Mouse (Mus musculus) granulocyte monocyte progenitor cell, adult 5-6 weeks (primary cell): ENCODE data around the gene Ace2. TPM values are rescaled to one million over a fixed set of nuclear protein-coding genes. Genes with fewer than 3 reads are reported as not detected.

Source experiments
- ATAC-seq: replicated peaks from 2 replicates; pipeline ENCODE4 v1.8.0; 2016; ENCODE audit warnings: mild to moderate bottlenecking, moderate TSS enrichment, inconsistent platforms; ENCODE audit not compliant: poor library complexity, severe bottlenecking
- total RNA-seq, 2 experiments: library from RNA; stranded (forward) in 1 of 2; stranded (reverse) in 1 of 2; fragments of 200-712, 200-1000 nt in 1 of 2; fragments of >200 nt in 1 of 2; fragmentation: Nextera tagmentation in 1 of 2; gene quantifications; 2 replicates each; pipeline ENCODE4 v1.2.3; 2014 to 2017

The Ace2 gene
- total RNA-seq (2014; fragmentation: Nextera tagmentation): not detected in 2 replicates
- total RNA-seq (2017): not detected in 2 replicates

DNA sequence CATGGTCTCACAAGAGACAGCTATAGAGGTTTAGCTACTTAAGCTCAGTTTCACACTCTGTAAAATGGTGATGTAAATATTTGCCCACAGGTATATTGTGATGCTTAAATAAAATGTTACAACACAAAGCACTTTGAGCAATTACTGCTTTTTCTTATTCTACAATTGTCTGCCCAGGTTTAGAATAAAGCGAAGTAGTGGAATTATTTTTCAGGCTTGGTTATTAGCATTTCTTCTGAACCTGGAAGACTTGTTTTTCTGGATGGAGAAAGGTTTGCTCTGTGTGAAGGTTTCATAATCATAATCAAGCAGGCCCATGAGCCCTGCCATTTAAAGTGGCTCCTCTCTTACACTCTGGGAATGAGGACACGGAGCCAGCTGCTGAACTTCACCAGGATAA is at the start of gene Ace2:
Ace2 (plus strand) TSS at position 301 of the 400 bp plus-strand sequence.
- no peak for ATAC-seq

DNA sequence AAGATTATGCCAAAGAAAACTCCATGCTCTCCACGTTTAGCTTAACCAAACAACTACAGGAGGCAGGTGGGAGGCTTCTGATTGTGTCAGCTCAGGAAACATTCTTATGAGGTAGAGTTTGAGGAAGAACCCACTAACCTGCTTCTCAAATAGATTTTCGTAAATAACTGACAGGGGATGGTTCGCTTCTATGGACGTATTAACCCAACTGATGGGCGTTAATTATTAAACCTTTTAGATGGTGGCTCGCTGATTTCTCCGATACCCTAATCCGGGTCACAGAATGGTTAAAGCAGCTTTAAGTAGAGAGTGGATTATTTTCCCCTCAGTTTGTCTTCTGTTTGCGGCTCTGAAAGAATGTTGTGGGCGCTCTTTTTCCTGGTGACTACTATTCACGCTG is 49.2 kb upstream of the Ace2 start:
- no peak for ATAC-seq

DNA sequence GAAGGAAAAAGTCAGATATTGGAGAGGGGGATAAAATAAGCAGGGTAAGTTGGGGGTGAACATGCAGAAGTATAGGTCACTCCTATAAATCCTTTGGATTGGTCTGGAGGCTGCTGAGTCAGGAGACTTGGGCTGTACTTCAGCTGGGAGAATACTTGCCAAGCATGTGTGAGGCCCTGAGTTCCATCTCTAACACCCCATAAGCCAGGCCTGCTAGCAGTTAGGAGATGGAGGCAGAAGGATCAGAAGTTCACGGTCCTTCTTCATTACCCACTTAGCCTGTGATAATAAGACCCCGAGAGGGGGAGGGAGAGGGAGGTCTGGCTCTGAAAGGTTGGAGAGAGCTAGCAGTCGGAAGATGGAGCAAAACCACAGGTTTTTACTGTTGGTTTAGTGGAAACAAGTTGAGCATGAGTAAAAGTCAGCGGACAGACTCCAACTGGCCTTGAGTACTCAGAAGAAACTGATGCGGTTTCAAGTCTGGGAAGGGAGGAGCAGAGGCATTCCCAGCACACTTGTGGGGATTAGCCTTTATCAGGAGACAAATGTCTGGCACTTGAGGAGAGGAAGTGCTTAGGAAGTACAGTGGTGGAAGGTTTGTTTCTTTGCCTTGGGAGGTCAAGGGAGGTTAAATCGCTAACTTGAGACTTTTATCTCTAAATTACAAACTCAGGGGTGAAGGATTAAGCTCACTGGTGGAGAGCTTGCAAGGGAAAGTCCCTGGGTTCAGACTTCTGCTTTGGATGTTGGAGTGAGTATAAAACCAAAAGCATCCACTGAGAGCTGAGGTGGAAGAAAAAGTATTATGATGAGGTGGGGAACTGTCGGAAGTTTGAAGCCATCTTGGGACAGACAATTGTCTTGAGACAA is 46.6 kb upstream of the Ace2 start:
- ATAC-seq: no peak

DNA sequence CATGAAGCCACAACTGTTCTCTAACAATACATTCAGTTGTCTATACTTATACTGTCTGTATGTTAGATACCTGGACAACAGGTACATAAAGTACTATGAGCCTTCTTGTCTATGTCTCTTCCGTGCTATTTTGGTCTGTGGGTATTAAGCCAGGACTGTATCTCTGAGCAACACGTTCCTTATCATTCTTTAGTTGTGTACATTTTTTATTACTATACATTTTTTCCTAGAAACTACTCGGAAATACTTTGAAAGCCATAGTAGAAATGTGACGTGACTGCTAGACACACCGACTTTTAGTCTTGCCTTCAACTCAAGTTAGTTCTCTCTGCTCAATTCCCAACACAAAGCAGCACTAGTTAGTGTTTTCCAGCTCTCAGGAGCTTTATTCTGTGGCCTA is 45.7 kb upstream of the Ace2 start:
- no peak for ATAC-seq

DNA sequence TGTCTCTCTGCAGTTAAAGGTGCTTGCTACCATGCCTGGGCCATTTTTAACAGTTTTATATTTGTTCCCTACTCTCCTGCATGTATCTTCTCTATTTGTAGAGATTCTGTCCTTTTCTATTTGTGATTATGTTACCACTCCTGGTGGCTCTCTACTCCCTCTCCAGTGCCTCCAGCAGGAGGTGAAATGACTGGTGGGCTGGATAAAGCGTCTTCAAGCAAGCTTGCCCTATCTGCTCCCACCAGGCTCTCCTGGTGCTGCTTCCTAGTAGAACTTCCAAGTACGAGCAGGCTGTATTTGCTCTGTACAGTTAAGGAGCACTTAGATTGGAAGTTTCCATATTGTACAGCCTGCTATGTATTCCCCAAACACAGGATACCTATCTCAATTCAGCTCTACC is 43.3 kb upstream of the Ace2 start:
- ATAC-seq: no peak

DNA sequence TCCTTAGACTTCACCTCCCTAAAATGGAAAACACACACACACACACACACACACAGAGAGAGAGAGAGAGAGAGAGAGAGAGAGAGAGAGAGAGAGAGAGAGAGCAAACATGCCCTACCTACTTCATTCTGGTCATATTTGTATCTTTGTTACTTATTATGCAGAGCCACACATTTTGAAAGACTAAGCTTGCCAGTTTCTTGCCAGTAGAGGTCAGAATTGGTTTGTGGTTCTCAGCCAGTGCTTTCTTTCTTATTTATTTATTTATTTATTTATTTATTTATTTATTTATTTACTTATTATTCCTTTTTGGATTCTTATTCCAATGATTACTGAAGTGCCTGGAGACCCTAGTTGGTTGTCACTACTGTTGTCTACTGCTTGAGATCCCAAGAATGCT is 37.6 kb upstream of the Ace2 start:
- no peak for ATAC-seq

DNA sequence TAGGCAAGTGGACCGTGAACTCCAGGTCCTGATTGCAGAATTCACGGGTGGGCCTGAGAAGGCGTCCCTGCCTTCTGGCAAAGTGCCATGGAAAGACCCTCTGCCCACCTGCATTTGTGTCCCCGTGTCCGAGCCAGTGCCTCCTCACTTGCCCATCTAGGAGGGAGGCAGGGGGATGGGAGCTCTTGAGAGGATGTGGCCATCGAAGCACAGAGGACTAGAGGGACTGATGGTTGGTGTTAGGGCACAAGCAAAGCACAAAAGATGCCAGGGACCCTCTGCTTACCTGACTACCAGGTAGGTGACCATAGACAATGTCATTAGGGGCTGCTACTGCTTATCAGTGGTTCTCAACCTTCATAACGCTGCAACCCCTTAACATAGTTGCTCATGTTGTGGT is 36.9 kb upstream of the Ace2 start:
- no peak for ATAC-seq

DNA sequence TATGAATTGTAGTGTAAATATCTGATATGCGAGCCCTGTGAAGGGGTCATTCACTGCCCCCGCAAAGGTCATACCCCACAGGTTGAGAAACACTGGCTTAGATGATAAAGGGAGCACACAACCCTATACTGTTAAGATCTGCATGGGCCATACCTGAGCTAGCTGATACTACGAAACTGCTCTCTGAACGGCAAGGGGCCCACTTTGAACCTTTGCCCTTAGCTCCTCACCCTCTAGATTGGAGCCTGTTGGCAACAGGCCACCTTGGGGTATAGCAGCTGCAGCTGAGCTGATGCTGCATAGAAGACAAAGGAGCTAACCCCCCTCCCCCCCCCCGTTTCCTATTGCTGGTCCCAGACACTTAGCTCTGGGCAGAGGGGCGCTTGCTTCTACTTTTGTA is 36.5 kb upstream of the Ace2 start:
- no peak for ATAC-seq

DNA sequence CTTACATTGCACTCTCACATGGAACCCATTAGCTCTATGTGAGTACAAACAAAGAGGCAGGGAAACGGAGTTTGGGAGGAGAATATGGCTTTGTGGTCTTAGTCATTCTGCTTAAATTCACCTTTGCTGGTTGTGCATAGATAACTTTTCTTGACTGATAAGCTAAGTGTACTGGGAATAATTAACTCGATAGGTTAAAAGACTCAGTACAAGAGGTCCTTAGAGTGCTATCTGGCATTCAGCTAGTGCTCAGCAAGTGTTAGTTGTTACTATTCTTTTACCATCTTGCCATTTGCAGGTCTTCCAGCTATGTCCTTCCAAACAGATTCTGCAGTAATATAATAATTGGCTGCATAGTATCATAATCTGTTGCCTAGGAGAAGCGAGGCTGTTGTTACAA is 28.0 kb upstream of the Ace2 start:
- no peak for ATAC-seq

DNA sequence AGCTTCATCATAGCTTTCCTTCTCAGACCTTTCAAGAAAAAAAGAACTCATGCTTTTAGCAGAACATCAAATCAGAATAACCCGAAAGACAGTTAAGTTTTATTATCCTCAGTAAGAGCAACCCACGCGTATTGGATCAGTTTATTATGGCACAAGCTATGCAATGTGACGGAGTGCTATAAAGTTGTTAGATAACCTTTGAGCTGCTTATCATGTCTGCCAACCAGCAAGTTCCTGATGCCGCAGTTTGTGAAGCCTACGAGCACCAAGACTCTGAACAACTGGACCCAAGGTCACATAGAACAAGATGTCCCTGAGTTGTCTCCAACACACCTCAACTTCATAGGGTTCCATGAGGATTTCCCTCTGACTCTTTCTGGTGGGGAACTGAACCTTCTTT is 25.4 kb upstream of the Ace2 start:
- no peak for ATAC-seq

DNA sequence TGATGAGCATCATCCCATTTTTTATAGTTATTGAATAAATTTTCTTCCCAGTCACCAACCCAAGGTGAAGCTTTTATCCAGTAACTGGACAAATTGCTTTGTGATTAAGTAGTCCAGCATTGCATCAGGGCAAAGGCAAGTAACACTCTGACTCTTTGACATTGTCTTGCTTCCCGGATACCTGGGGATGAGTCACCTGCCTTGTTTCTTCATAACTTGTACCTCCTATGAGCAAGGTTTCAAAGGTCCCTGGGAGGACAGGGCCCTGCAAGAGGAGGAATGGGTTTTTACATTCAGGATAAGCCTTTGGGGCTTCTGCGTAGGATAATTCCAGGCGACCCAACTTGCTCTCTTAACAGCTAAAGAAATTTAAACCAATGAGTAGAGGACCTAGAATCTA is 15.2 kb upstream of the Ace2 start:
- ATAC-seq: no peak

DNA sequence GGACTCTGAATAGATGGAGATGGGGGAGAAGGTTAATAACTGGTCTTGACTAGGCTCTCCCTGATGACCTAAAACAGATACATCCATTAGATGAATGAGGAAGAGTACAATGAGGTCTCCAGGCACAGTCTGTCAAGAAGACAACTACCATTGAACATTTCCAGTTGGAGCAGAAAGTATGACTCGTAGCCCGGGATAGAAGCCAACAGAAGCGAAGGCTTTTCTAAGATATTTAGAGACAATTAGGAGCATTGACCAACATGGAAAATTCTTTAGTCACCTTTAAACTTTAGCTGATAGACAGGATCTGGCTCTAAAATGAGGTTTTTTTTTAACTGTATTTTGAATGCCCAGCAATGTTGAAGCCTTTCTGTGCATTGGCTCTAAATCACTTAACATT is 5.6 kb upstream of the Ace2 start:
- no peak for ATAC-seq

DNA sequence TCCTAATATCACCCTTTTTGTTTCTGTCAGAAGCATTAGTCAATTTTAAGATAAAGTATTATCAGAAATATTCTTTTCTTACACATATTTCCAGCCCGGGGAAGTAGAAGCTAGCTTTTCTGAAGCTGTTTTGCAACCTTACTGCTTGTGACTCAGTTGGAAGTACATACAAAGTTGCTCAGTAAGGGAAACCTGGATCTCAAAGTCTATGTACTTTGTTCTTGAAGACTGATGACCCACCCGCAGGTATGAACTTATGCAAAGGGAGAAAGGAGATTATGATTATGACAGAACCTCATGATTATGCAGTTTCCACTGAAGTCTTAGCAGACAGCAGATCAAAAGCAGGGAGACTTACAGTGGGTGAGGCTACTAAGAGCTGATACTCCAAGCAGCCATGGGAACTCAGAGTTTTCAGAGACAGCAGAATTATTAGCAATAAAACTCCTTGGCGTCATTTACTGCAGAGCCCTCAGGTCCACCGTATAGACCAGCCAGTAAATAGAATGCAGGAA is 3.8 kb upstream of the Ace2 start:
- no peak for ATAC-seq

DNA sequence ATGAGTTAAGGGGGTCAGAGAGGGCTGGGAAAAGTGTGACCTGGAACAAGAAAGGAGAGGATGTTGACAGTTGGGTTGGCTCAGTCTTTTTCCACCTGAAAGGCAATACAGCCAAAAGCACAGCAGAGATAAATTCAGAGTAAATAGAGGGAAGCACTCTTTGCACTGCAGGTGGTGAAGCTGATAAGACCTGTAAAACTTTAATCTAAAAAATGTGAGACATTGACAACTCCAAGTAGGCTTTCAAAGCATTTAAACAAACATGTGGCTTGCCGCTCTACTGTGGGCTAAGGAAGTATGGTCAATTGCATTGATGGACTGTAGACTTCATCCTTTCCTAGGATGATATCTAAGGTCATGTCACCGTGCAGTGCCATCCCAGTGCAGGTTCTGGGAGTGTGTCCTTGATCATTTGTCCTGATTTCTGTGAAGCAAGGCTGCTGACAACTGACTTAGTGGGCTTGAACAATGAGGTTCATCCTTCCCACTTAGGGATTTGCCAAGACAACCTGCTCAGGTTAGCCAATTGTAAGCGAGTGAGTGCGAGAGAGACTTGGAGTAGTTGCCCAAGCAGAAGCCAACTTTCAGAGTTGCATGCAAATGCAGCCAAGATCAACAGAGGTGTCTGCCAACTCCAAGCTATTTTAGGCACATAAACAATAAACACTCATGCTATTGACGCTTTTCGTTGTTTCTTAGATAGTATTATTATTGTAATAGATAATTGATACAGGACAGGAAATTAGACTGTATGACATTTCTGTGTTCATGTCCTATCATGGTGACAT is 6.5 kb downstream of the Ace2 start:
- ATAC-seq: no peak

DNA sequence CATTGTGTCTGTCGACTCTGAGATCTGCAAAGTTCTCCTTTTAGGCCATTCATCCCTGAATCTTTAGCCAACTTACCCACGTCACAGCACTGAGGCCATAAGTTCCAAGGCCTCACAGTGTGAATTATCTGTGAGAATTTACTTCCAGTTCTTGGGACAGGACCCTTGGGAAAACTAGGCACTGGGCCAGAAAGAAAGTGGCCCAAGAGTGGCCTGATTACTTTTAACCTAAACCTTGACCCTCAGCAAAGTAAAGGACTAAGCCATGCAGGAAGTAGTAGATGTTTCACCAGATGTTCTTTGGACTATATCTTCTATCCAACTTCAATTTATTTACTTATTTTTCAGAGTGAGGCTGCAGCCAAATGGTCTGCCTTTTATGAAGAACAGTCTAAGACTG is 13.6 kb downstream of the Ace2 start:
- no peak for ATAC-seq

DNA sequence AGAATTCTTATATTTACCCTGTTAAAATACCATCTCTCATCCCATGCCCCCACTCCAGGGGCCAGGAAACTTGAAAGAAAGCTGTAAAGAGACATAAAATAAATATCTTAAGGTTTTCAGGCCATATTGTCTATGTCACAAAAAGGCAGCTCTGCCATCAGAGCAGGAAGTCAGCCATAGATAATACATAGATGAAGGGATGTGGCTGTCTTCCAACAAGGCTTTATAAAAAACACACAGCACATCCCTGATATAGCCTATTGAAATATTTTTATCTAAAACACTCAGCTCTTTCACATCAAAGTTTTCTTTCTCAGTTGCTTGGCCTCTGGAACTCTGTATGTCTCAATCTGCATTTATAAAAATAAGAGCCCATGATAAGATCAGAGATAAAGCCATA is 14.5 kb downstream of the Ace2 start:
- ATAC-seq: no peak

DNA sequence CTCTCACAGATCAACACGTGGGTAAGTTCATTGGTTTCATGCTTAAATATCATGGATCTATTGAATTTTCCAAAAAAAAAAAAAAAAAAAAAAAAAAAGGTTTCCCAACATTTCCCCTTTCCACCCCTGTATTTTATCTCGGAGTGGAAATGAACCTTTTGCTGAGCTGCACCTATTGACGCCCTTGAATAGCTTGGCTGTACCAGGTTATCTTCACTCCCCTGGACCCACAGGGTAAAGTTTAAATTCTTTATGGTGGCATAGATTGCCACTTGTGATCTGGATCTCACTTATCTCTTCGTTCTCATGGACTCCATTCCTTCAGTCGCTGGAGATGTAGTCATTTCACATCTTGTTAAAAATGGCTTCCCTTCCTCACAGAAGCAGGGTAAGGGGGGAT is 15.5 kb downstream of the Ace2 start:
- no peak for ATAC-seq

DNA sequence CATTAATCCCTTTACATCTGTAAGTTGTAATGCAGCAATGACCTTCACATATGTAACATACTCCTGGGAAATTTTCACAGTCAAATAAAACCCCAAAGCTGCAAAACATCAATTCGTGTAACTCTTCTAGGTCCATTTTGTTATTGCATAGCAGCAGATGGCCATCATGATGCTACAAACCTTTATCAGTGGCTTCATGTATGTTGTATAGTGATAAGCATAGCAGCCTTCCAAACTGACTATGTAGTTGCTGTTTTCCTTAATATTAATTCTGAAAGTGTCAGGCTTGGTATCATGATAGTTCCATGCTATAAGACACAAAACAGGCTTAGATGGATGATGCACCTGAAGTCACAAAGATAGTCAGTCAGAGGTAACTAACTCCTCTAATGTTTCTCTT is 25.5 kb downstream of the Ace2 start:
- ATAC-seq: no peak

DNA sequence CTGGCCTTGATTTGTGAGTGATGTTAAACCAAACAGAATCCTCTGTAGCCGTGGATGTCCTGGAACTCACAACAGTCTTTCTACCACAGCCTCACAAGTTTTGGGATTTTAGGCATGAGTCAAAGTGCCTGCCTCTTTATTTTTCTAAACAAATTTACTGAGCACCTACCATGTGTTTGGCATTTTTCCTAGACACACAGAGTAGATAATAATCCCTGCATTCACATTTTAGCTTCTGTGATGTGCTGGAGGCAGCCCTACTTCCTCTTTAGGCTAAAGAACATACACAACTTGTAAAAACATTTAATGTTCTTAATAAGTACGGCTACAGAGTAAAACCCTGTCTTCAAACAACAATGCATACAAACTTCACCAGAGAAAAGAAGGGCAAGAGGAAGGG is 31.9 kb downstream of the Ace2 start:
- ATAC-seq: no peak

DNA sequence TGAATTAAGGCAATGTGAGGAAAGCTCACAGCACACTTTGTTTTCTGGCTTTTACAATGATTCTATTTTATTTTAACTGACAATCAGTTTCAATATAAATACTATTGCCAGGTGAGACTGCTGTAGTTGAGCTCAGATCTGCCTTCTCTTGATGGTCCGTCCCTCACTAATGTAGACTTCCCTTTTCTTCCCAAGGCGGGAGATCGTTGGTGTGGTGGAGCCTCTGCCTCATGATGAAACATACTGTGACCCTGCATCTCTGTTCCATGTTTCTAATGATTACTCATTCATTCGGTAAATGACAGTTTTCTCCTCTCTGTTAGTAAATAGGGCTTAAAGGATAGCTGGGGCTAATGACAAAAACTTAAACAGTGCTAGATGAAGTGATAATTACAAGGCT is 34.7 kb downstream of the Ace2 start:
- peak; percentile 85 for ATAC-seq

DNA sequence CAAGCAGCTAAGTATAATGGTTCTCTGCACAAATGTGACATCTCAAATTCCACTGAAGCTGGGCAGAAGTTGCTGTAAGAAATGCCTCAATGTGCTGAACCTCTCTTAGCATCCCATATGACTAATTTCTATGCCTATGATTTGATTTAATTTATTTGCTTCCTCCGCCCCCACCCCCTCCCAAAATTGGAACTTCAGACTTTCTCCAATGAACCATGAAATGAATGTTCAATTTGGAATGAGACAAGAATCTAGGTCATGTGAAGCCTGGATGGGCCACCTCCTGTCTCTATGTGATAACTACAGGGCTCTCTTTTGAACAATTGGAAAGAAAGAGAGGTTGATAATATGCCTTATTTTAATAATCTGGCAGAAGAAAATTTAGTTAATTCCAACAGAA is 36.2 kb downstream of the Ace2 start:
- no peak for ATAC-seq

DNA sequence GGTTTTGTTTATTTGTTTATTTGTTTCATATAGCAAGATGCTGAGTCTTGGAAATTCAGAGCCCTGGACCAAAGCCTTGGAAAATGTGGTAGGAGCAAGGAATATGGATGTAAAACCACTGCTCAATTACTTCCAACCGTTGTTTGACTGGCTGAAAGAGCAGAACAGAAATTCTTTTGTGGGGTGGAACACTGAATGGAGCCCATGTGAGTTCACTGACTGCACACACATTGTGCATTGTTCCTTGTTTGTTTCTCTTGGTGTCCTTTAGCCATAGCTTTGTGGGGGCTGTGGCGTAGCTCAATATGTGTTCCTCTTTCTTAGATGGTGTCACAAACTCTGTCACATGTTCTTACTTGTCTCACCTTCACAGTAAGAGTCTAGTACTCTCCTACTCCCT is 36.6 kb downstream of the Ace2 start:
- peak; percentile 82 for ATAC-seq
